Mouse (Mus musculus): ENCODE data around the gene Eri3.

DNA sequence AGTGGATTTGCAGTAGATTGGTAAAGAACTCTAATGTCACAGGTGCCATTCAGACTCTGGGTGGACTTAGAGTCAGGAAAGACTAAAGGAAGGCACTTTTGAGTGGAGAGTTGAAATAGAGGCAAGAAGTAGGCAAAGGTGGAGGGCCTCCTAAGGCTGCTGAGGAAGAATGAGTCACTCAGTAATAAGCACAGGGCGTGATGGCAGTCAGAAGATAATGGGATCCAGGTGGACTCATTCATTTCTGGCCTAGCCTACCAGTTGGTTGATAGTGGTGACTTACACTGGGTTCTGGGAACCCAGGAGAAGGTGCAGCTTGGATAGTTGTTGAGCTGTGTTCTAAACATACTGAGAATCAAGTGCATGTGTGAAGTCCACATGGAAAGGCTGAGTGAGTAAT lies 91.6 kb downstream of the Eri3 start:
- TF ChIP-seq CTCF (IDR thresholded peaks at IDR 0.05; ENCODE audit: low read depth, low read length) (no peak), POLR2AphosphoS5 (IDR thresholded peaks at IDR 0.05; ENCODE audit: insufficient replicate concordance, low read depth, low read length) (no peak), GATA1 (IDR thresholded peaks at IDR 0.05; ENCODE audit: borderline replicate concordance, low read length) (no peak)

All from G1E (cell line).